Comparison of ENCODE assay signal across 13 mouse cellular contexts in the genomic region with DNA sequence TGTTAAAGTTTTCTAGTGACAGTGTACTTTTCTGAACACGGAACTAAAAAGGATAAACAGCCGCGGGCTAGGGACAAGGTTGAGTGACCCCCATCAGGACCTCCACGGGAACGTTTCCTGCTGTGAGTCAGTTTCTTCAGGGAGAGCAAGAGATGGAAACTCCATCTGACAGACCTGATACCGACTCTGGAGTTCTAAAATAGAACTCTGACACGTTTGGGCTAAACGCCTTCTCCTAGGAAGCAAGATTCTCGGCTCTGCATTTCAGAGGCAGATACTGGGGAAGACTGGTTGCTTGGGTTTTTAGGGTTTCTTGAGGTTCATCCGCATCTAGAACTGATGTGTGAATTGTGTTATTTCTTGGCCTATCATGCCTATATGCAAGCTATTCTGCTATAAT. TPM values are rescaled to one million over a fixed set of nuclear protein-coding genes. Genes with fewer than 3 reads are reported as not detected.
DNase-seq lines count a peak whose midpoint lies in the region; ATAC-seq and TF ChIP-seq lines count a peak whose summit lies in the region.
"Had no signal": no experiment of that assay in that cellular context is flagged by ENCODE, and none has a peak within 500 bp of the region (broad histone marks: within the 10 kb centered on the region; RNA-seq: fewer than 3 reads in every experiment).

No protein-coding gene starts in this region.

- H3K4me2 ChIP-seq in kidney, postnatal 0 days (ENCODE audit: low read length), result peak overlapping the region; percentile 34; the same call in 1 of the 2 replicates
- H3K4me2 ChIP-seq: forebrain, embryonic 15.5 days; limb, embryonic 13.5 days; midbrain, embryonic 13.5 days had no signal

- no peak for ATAC-seq in cerebellum, adult (ENCODE audit: insufficient number of reproducible peaks, low FRiP score, low TSS enrichment)
- no peak for ATAC-seq in kidney, postnatal 0 days (replicated peaks; ENCODE audit: low FRiP score, low read depth)

- 17% methylated on average over 10 of the region's 10 CpGs for WGBS in kidney, postnatal 0 days

- H3K4me3 ChIP-seq in kidney, postnatal 0 days (replicated peaks; ENCODE audit: low read depth, low read length), result no peak overlapping the region
- H3K4me3 ChIP-seq in testis, adult 2 months (ENCODE audit: control insufficient read depth, low read depth, low read length), result peak overlapping the region; percentile 51
- H3K4me3 ChIP-seq: embryonic facial prominence, embryonic 10.5 days; forebrain, embryonic 15.5 days; hindbrain, embryonic 10.5 days; limb, embryonic 13.5 days; midbrain, embryonic 13.5 days had no signal

- peak; percentile 11 for DNase-seq in cerebellum, adult 9-11 months
- no peak for DNase-seq in kidney, postnatal 0 days (ENCODE audit: low spot score)
- DNase-seq in kidney, adult 11 months, result no peak
- DNase-seq in testis, postnatal 10 days (ENCODE audit: low spot score), result no peak
- peak; percentile 11 for DNase-seq in testis, postnatal 14 days (ENCODE audit: low spot score)
- no peak for DNase-seq in layer of hippocampus, adult 8-10 months (ENCODE audit: low spot score in 2 of 2)

- H3K27ac ChIP-seq in kidney, postnatal 0 days, result no peak overlapping the region
- H3K27ac ChIP-seq in testis, adult 2 months (ENCODE audit: control insufficient read depth, insufficient read depth, low read depth, low read length), result no peak overlapping the region
- H3K27ac ChIP-seq: embryonic facial prominence, embryonic 10.5 days; forebrain, embryonic 15.5 days; hindbrain, embryonic 10.5 days; limb, embryonic 13.5 days; midbrain, embryonic 13.5 days had no signal

- no peaks in the 10 kb centered on the region for H3K27me3 ChIP-seq in kidney, postnatal 0 days (ENCODE audit: insufficient read depth, low read length)
- H3K27me3 ChIP-seq in testis, adult 2 months (ENCODE audit: control insufficient read depth, insufficient read depth, low read length), result no peaks in the 10 kb centered on the region
- H3K27me3 ChIP-seq: forebrain, embryonic 15.5 days; limb, embryonic 13.5 days had no signal

- no peak for TF ChIP-seq CTCF in kidney, postnatal 0 days (IDR thresholded peaks at IDR 0.05; ENCODE audit: low read depth)
- TF ChIP-seq CTCF in testis, adult 2 months (IDR thresholded peaks at IDR 0.05; ENCODE audit: control insufficient read depth, insufficient read depth, insufficient replicate concordance, low read depth, low read length), result no peak

- H3K4me1 ChIP-seq in kidney, postnatal 0 days (replicated peaks; ENCODE audit: insufficient read depth, low read length), result 0 out of 2 replicates have a peak, but pooled peaks cover 3% of the 10 kb centered on the region
- H3K4me1 ChIP-seq in testis, adult 2 months (ENCODE audit: control insufficient read depth, insufficient read depth, low read length), result peaks cover 5% of the 10 kb centered on the region
- H3K4me1 ChIP-seq: hindbrain, embryonic 10.5 days; midbrain, embryonic 13.5 days had no signal

- no peak for TF ChIP-seq POLR2A in testis, adult 2 months (IDR thresholded peaks at IDR 0.05; ENCODE audit: control insufficient read depth, low read depth, low read length)

- no peaks in the 10 kb centered on the region for H3K36me3 ChIP-seq in kidney, postnatal 0 days (ENCODE audit: insufficient read depth, low read length)
- no peaks in the 10 kb centered on the region for H3K36me3 ChIP-seq in testis, adult 2 months (ENCODE audit: control insufficient read depth, insufficient read depth, low read length)
- H3K36me3 ChIP-seq: embryonic facial prominence, embryonic 10.5 days; forebrain, embryonic 15.5 days; hindbrain, embryonic 10.5 days; limb, embryonic 13.5 days; midbrain, embryonic 13.5 days had no signal

- no peaks in the 10 kb centered on the region for H3K9me3 ChIP-seq in kidney, postnatal 0 days (replicated peaks; ENCODE audit: low read length)
- H3K9me3 ChIP-seq: forebrain, embryonic 15.5 days; hindbrain, embryonic 10.5 days; limb, embryonic 13.5 days; midbrain, embryonic 13.5 days had no signal

- no peak overlapping the region for H3K9ac ChIP-seq in kidney, postnatal 0 days (ENCODE audit: low read depth, low read length)
- H3K9ac ChIP-seq: forebrain, embryonic 15.5 days; limb, embryonic 13.5 days; midbrain, embryonic 13.5 days had no signal

RNA-seq across cellular contexts. Expression of a gene that starts 29.4 kb away (rescaled TPM):
- polyA plus RNA-seq in kidney, postnatal 0 days (2015; fragmentation: Nextera tagmentation; extraction: Ambion mirVana), result 91.5 and 93.0 TPM in 2 replicates
- 96.6 and 96.7 TPM in 2 replicates for polyA plus RNA-seq in testis, adult 2 months (2012; rRNA removed)
- total RNA-seq in layer of hippocampus, adult 8-10 months (2022), result 10 to 100 TPM; 74.6 to 81.1 (median 75.5) TPM

RNA-seq across cellular contexts. Expression of a gene that starts 47.2 kb away (rescaled TPM):
- polyA plus RNA-seq in kidney, postnatal 0 days (2015; fragmentation: Nextera tagmentation; extraction: Ambion mirVana), result 0.08 TPM in 1 of 2 replicates, not detected in the other
- 0.22 and 0.31 TPM in 2 replicates for polyA plus RNA-seq in testis, adult 2 months (2012; rRNA removed)
- not detected for total RNA-seq in layer of hippocampus, adult 8-10 months (2022)
- polyA plus RNA-seq: embryonic facial prominence, embryonic 10.5 days; forebrain, embryonic 15.5 days; hindbrain, embryonic 10.5 days; limb, embryonic 13.5 days; midbrain, embryonic 13.5 days had no signal

Comparison
In these comparisons a context has a peak if more than half of its experiments do, and no peak if none do; other contexts are left out.
1. DNase-seq: peak in cerebellum, adult 9-11 months (single experiment) and testis, postnatal 14 days (single experiment); none in kidney, postnatal 0 days (single experiment), kidney, adult 11 months (single experiment), testis, postnatal 10 days (single experiment) and layer of hippocampus, adult 8-10 months (0 of 2).